Mouse (Mus musculus): ENCODE measurements at regions not wholly inside any gene's neighbourhood (a gene's known extent, or its start where the extent isn't known, plus 50 kb on each side); places are given as distances from the start of the nearest gene placed in this dataset.

DNA sequence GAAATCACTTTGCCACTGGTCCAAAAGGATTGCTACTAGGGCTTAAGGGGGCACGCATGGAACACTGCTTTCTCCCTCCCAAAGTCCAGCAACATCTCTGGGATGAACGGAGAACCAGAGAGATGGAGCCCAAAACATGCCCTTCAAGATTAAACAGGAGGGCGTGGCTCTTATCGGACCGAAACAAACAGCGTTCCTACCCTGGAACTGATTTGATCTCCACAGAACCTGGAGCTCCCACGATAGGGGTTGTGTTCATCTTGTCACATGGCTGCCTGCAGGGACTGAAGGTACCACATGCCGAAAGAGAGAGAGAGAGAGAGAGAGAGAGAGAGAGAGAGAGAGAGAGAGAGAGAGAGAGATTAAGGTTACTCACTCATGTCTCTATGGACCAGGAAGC lies 120.7 kb downstream of the Gm4791 start:
- Histone ChIP-seq H3K9me3 (ENCODE audit: control insufficient read depth, low read depth, low read length) (no peaks in the 10 kb centered on the region), H3K4me3 (ENCODE audit: low read depth, low read length) (no peak overlapping the region), H3K27me3 (ENCODE audit: control insufficient read depth, insufficient read depth, low read length) (no peaks in the 10 kb centered on the region), H3K4me2 (replicated peaks; ENCODE audit: low read depth, low read length) (no peak overlapping the region), H3K27ac (ENCODE audit: low read length) (no peak overlapping the region), H3K36me3 (ENCODE audit: control insufficient read depth, insufficient read depth, low read length) (no peaks in the 10 kb centered on the region), H3K4me1 (ENCODE audit: control insufficient read depth, insufficient read depth, low read length) (no peaks in the 10 kb centered on the region), H3K9ac (replicated peaks; ENCODE audit: low read depth, low read length) (no peak overlapping the region)
- ATAC-seq (ENCODE audit: insufficient number of reproducible peaks, insufficient read depth, low FRiP score, low read depth), result no peak
- WGBS, result 80% methylated on average over 8 of the region's 8 CpGs

- no peaks in the 10 kb centered on the region for H3K4me1 ChIP-seq (ENCODE audit: control insufficient read depth, insufficient read depth, low read length)
- H3K27ac ChIP-seq (ENCODE audit: low read length), result no peak overlapping the region
- H3K4me2 ChIP-seq (replicated peaks; ENCODE audit: low read depth, low read length), result no peak overlapping the region
- no peaks in the 10 kb centered on the region for H3K27me3 ChIP-seq (ENCODE audit: control insufficient read depth, insufficient read depth, low read length)
- no peak overlapping the region for H3K4me3 ChIP-seq (ENCODE audit: low read depth, low read length)
- H3K9ac ChIP-seq (replicated peaks; ENCODE audit: low read depth, low read length), result no peak overlapping the region
- 84% methylated on average over 2 of the region's 2 CpGs for WGBS
- H3K9me3 ChIP-seq (ENCODE audit: control insufficient read depth, low read depth, low read length), result no peaks in the 10 kb centered on the region
- no peaks in the 10 kb centered on the region for H3K36me3 ChIP-seq (ENCODE audit: control insufficient read depth, insufficient read depth, low read length)
- no peak for ATAC-seq (ENCODE audit: insufficient number of reproducible peaks, insufficient read depth, low FRiP score, low read depth)
Observed at GRCm38 (mm10) chr9:47123113-47123512, 124.6 kb downstream of the Gm4791 start.

- 82% methylated on average over 3 of the region's 3 CpGs for WGBS
- ATAC-seq (ENCODE audit: insufficient number of reproducible peaks, insufficient read depth, low FRiP score, low read depth), result no peak
- Histone ChIP-seq H3K4me2 (replicated peaks; ENCODE audit: low read depth, low read length) (no peak overlapping the region), H3K9me3 (ENCODE audit: control insufficient read depth, low read depth, low read length) (no peaks in the 10 kb centered on the region), H3K4me1 (ENCODE audit: control insufficient read depth, insufficient read depth, low read length) (no peaks in the 10 kb centered on the region), H3K9ac (replicated peaks; ENCODE audit: low read depth, low read length) (no peak overlapping the region), H3K36me3 (ENCODE audit: control insufficient read depth, insufficient read depth, low read length) (no peaks in the 10 kb centered on the region), H3K4me3 (ENCODE audit: low read depth, low read length) (no peak overlapping the region), H3K27me3 (ENCODE audit: control insufficient read depth, insufficient read depth, low read length) (no peaks in the 10 kb centered on the region), H3K27ac (ENCODE audit: low read length) (no peak overlapping the region)
Observed at GRCm38 (mm10) chr9:47125517-47125916, 127.0 kb downstream of the Gm4791 start.

GRCm38 (mm10) chr9:47126236-47126635 lies 127.7 kb downstream of the Gm4791 start:
- no peaks in the 10 kb centered on the region for H3K27me3 ChIP-seq (ENCODE audit: control insufficient read depth, insufficient read depth, low read length)
- 58% methylated on average over 2 of the region's 2 CpGs for WGBS
- no peak overlapping the region for H3K9ac ChIP-seq (replicated peaks; ENCODE audit: low read depth, low read length)
- no peaks in the 10 kb centered on the region for H3K9me3 ChIP-seq (ENCODE audit: control insufficient read depth, low read depth, low read length)
- no peak for ATAC-seq (ENCODE audit: insufficient number of reproducible peaks, insufficient read depth, low FRiP score, low read depth)
- H3K27ac ChIP-seq (ENCODE audit: low read length), result no peak overlapping the region
- H3K4me2 ChIP-seq (replicated peaks; ENCODE audit: low read depth, low read length), result no peak overlapping the region
- H3K4me3 ChIP-seq (ENCODE audit: low read depth, low read length), result no peak overlapping the region
- no peaks in the 10 kb centered on the region for H3K36me3 ChIP-seq (ENCODE audit: control insufficient read depth, insufficient read depth, low read length)
- H3K4me1 ChIP-seq (ENCODE audit: control insufficient read depth, insufficient read depth, low read length), result no peaks in the 10 kb centered on the region

DNA sequence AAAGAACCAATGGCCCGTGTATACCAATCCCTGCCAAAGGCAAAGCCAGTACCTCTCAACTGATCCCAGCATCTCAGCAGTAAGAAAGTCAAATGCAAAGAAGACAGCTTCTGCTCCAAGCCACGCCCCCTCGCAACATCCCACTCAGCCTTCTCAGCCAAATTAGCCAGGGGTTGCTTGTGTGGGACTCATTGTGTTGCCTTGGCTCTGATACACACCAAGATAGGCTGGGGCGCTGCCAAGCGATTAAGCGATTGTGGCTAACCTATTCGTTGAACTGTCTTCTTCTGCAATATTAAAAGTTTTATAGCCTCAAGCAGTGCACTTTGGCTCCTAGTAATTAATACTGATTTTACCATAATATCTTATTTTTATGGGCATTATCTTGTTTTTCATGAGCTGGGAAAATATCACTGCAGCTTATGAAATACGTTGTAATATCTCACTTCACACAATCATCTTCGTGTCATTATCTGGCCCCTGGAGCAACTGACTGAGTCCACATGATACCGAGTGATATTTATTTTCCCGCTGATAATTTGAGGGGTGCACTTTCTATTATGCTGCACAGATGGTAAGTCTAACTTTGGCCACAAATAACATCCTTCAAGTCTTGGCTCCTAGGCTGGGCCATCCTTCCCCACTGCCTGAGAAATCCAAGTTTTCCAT lies 129.3 kb downstream of the Gm4791 start:
- Histone ChIP-seq H3K36me3 (ENCODE audit: control insufficient read depth, insufficient read depth, low read length) (no peaks in the 10 kb centered on the region), H3K4me3 (ENCODE audit: low read depth, low read length) (no peak overlapping the region), H3K27me3 (ENCODE audit: control insufficient read depth, insufficient read depth, low read length) (no peaks in the 10 kb centered on the region), H3K9ac (replicated peaks; ENCODE audit: low read depth, low read length) (no peak overlapping the region), H3K9me3 (ENCODE audit: control insufficient read depth, low read depth, low read length) (no peaks in the 10 kb centered on the region), H3K4me1 (ENCODE audit: control insufficient read depth, insufficient read depth, low read length) (no peaks in the 10 kb centered on the region), H3K4me2 (replicated peaks; ENCODE audit: low read depth, low read length) (no peak overlapping the region), H3K27ac (ENCODE audit: low read length) (no peak overlapping the region)
- no peak for ATAC-seq (ENCODE audit: insufficient number of reproducible peaks, insufficient read depth, low FRiP score, low read depth)
- 86% methylated on average over 11 of the region's 11 CpGs for WGBS

DNA sequence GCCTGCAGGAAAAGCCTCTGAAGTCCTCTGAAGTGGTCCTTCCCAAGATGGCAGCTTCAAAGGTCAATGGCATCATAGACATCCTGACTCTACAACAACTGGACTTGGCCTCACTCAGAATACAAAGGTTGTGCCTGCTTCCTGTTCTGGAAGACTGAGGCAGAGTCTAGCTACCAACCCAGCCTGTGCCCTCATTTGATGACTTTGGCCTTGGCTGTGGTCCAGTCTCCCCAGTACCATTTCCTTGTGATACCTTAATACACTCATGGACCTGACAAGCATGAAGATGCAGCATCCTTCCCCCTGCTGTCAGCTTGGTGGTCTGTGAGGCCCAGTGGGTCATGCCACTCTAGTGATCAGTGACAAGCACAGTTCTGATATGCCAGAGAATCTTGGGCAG lies 130.6 kb downstream of the Gm4791 start:
- Histone ChIP-seq H3K4me3 (ENCODE audit: low read depth, low read length) (no peak overlapping the region), H3K27ac (ENCODE audit: low read length) (no peak overlapping the region), H3K9me3 (ENCODE audit: control insufficient read depth, low read depth, low read length) (no peaks in the 10 kb centered on the region), H3K36me3 (ENCODE audit: control insufficient read depth, insufficient read depth, low read length) (no peaks in the 10 kb centered on the region), H3K27me3 (ENCODE audit: control insufficient read depth, insufficient read depth, low read length) (no peaks in the 10 kb centered on the region), H3K9ac (replicated peaks; ENCODE audit: low read depth, low read length) (no peak overlapping the region), H3K4me2 (replicated peaks; ENCODE audit: low read depth, low read length) (no peak overlapping the region), H3K4me1 (ENCODE audit: control insufficient read depth, insufficient read depth, low read length) (no peaks in the 10 kb centered on the region)
- no peak for ATAC-seq (ENCODE audit: insufficient number of reproducible peaks, insufficient read depth, low FRiP score, low read depth)

GRCm38 (mm10) chr9:47133454-47133853 lies 134.9 kb downstream of the Gm4791 start:
- H3K9ac ChIP-seq (replicated peaks; ENCODE audit: low read depth, low read length), result no peak overlapping the region
- ATAC-seq (ENCODE audit: insufficient number of reproducible peaks, insufficient read depth, low FRiP score, low read depth), result no peak
- H3K36me3 ChIP-seq (ENCODE audit: control insufficient read depth, insufficient read depth, low read length), result no peaks in the 10 kb centered on the region
- no peaks in the 10 kb centered on the region for H3K27me3 ChIP-seq (ENCODE audit: control insufficient read depth, insufficient read depth, low read length)
- no peak overlapping the region for H3K27ac ChIP-seq (ENCODE audit: low read length)
- no peak overlapping the region for H3K4me2 ChIP-seq (replicated peaks; ENCODE audit: low read depth, low read length)
- H3K9me3 ChIP-seq (ENCODE audit: control insufficient read depth, low read depth, low read length), result no peaks in the 10 kb centered on the region
- H3K4me3 ChIP-seq (ENCODE audit: low read depth, low read length), result no peak overlapping the region
- WGBS, result 86% methylated on average over 5 of the region's 5 CpGs
- no peaks in the 10 kb centered on the region for H3K4me1 ChIP-seq (ENCODE audit: control insufficient read depth, insufficient read depth, low read length)

DNA sequence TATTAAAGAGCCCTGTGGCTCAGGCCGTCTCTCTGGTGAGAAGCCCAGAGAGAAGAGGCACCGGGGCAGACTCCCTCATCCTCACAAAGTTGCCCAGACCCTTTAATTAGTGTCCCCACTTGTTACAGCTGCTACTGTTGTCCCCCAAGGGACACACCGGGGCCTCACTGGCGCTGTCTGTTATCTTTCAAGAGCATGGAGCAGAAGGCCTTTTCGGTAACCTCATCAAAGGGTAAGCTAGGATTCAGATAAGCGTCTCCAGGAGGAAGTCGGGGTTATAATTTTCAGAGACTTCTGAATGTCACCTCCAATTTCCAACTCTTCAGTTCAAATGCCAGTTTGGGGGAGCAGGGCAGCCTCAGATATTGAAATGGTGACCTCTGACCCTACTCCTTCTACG lies 135.3 kb downstream of the Gm4791 start:
- WGBS, result 69% methylated on average over 8 of the region's 8 CpGs

DNA sequence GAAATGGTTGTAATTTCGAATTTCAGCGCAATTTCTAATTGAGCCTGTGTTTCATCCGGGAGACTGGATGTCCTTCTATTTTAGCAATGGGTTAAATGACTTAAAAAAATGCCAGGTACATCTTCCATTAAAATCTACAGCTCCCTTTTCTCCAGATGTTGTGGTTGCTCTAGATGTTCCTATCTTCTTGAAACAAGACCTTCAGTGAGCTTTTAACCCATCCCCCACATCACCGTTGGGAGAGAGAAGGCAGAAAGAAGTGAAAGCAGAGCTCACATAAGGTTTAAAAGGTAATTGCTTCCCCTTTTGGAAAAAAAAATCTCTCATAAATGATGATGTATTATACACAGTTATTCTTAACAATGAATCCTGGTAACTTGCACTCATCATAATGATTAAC lies 135.9 kb downstream of the Gm4791 start:
- Histone ChIP-seq H3K36me3 (ENCODE audit: control insufficient read depth, insufficient read depth, low read length) (no peaks in the 10 kb centered on the region), H3K4me1 (ENCODE audit: control insufficient read depth, insufficient read depth, low read length) (no peaks in the 10 kb centered on the region), H3K9ac (replicated peaks; ENCODE audit: low read depth, low read length) (no peak overlapping the region), H3K4me2 (replicated peaks; ENCODE audit: low read depth, low read length) (no peak overlapping the region), H3K4me3 (ENCODE audit: low read depth, low read length) (no peak overlapping the region), H3K27me3 (ENCODE audit: control insufficient read depth, insufficient read depth, low read length) (no peaks in the 10 kb centered on the region), H3K9me3 (ENCODE audit: control insufficient read depth, low read depth, low read length) (no peaks in the 10 kb centered on the region), H3K27ac (ENCODE audit: low read length) (no peak overlapping the region)
- 74% methylated on average over 4 of the region's 4 CpGs for WGBS
- ATAC-seq (ENCODE audit: insufficient number of reproducible peaks, insufficient read depth, low FRiP score, low read depth), result no peak

More for the DNA sequence above, 135.3 kb downstream of the Gm4791 start:
- Histone ChIP-seq H3K27ac (ENCODE audit: low read length) (no peak overlapping the region), H3K36me3 (ENCODE audit: control insufficient read depth, insufficient read depth, low read length) (no peaks in the 10 kb centered on the region), H3K27me3 (ENCODE audit: control insufficient read depth, insufficient read depth, low read length) (no peaks in the 10 kb centered on the region), H3K4me2 (replicated peaks; ENCODE audit: low read depth, low read length) (no peak overlapping the region), H3K4me1 (ENCODE audit: control insufficient read depth, insufficient read depth, low read length) (no peaks in the 10 kb centered on the region), H3K4me3 (ENCODE audit: low read depth, low read length) (no peak overlapping the region), H3K9ac (replicated peaks; ENCODE audit: low read depth, low read length) (no peak overlapping the region), H3K9me3 (ENCODE audit: control insufficient read depth, low read depth, low read length) (no peaks in the 10 kb centered on the region)
- no peak for ATAC-seq (ENCODE audit: insufficient number of reproducible peaks, insufficient read depth, low FRiP score, low read depth)

Data from stomach, embryonic 14.5 days (tissue).